Mouse (Mus musculus) kidney, adult 9 months (tissue): ENCODE data around the gene 4933430I17Rik.
"Not testable (repeated sequence)": the region's sequence is repeated elsewhere in the genome, so short reads cannot be mapped to it uniquely, and the experiment has no call there.

ENCODE experiments used
- DNase-seq: peaks from one replicate; pipeline ENCODE4 v3.0.0; 2022

Gene 4933430I17Rik

GRCm38 (mm10) chr4:62524651-62525488, at the start of gene 4933430I17Rik, which contains the start of gene Pole3:
4933430I17Rik (plus strand) TSS chr4:62525369.
Pole3 (minus strand) TSS chr4:62525068.
- DNase-seq: peak; percentile 97

- DNase-seq: no peak
Observed at GRCm38 (mm10) chr4:62475793-62476192, 49.4 kb upstream of the 4933430I17Rik start.

GRCm38 (mm10) chr4:62477542-62478244, 47.5 kb upstream of the 4933430I17Rik start:
- DNase-seq: no peak

GRCm38 (mm10) chr4:62479593-62479936, 45.6 kb upstream of the 4933430I17Rik start:
- DNase-seq: not testable (repeated sequence)

GRCm38 (mm10) chr4:62479937-62480708, 45.0 kb upstream of the 4933430I17Rik start, which contains the start of gene Bspry:
Bspry (plus strand) TSS chr4:62480053.
- DNase-seq: peak; percentile 84

GRCm38 (mm10) chr4:62480709-62481605, 44.2 kb upstream of the 4933430I17Rik start:
- peak; percentile 43 for DNase-seq

- no peak for DNase-seq
Observed at GRCm38 (mm10) chr4:62484928-62485327, 40.2 kb upstream of the 4933430I17Rik start.

GRCm38 (mm10) chr4:62485450-62486161, 39.6 kb upstream of the 4933430I17Rik start:
- no peak for DNase-seq

- DNase-seq: no peak
Observed at GRCm38 (mm10) chr4:62486162-62486696, 38.9 kb upstream of the 4933430I17Rik start.

GRCm38 (mm10) chr4:62487172-62487571, 38.0 kb upstream of the 4933430I17Rik start:
- DNase-seq: no peak

- no peak for DNase-seq
Observed at GRCm38 (mm10) chr4:62487914-62488313, 37.3 kb upstream of the 4933430I17Rik start.

- DNase-seq: no peak
Observed at GRCm38 (mm10) chr4:62492682-62493081, 32.5 kb upstream of the 4933430I17Rik start.

GRCm38 (mm10) chr4:62494230-62494629, 30.9 kb upstream of the 4933430I17Rik start:
- DNase-seq: no peak

- DNase-seq: peak; percentile 93
Observed at GRCm38 (mm10) chr4:62495946-62496345, 29.2 kb upstream of the 4933430I17Rik start.

GRCm38 (mm10) chr4:62496815-62497214, 28.4 kb upstream of the 4933430I17Rik start:
- DNase-seq: peak; percentile 81

GRCm38 (mm10) chr4:62500799-62501198, 24.4 kb upstream of the 4933430I17Rik start:
- DNase-seq: no peak

- no peak for DNase-seq
Observed at GRCm38 (mm10) chr4:62501534-62501933, 23.6 kb upstream of the 4933430I17Rik start.

GRCm38 (mm10) chr4:62501964-62502732, 23.0 kb upstream of the 4933430I17Rik start:
- DNase-seq: peak; percentile 96

- DNase-seq: peak; percentile 79
Observed at GRCm38 (mm10) chr4:62502969-62503368, 22.2 kb upstream of the 4933430I17Rik start.

GRCm38 (mm10) chr4:62503374-62503970, 21.7 kb upstream of the 4933430I17Rik start, which contains the start of gene Hdhd3:
Hdhd3 (minus strand) TSS chr4:62503467.
- no peak for DNase-seq
